Mouse (Mus musculus) gastrocnemius, postnatal 14 days (tissue): ENCODE results near the gene Dcaf11. TPM values are rescaled to one million over a fixed set of nuclear protein-coding genes. Genes with fewer than 3 reads are reported as not detected.
A peak's percentile ranks its signal among the peaks of the same experiment; 100 is the strongest.

ENCODE experiments used
- DNase-seq: peaks from one replicate; pipeline ENCODE4 v3.0.0; 2021; ENCODE audit warnings: mixed read lengths
- intact Hi-C: fragments of 180-260 bp; cut with DNase I; formaldehyde crosslinking; loops from one replicate; pipeline ENCODE4 v1.15.1; 2025; ENCODE audit warnings: low total_unique reads
- total RNA-seq, 2 experiments: library from RNA; stranded (reverse); gene quantifications; 2 replicates each; pipeline ENCODE4 v1.2.3; 2021

The Dcaf11 gene
- total RNA-seq, 2 experiments from 2014 or later: 76.5 to 87.8 TPM

DNA sequence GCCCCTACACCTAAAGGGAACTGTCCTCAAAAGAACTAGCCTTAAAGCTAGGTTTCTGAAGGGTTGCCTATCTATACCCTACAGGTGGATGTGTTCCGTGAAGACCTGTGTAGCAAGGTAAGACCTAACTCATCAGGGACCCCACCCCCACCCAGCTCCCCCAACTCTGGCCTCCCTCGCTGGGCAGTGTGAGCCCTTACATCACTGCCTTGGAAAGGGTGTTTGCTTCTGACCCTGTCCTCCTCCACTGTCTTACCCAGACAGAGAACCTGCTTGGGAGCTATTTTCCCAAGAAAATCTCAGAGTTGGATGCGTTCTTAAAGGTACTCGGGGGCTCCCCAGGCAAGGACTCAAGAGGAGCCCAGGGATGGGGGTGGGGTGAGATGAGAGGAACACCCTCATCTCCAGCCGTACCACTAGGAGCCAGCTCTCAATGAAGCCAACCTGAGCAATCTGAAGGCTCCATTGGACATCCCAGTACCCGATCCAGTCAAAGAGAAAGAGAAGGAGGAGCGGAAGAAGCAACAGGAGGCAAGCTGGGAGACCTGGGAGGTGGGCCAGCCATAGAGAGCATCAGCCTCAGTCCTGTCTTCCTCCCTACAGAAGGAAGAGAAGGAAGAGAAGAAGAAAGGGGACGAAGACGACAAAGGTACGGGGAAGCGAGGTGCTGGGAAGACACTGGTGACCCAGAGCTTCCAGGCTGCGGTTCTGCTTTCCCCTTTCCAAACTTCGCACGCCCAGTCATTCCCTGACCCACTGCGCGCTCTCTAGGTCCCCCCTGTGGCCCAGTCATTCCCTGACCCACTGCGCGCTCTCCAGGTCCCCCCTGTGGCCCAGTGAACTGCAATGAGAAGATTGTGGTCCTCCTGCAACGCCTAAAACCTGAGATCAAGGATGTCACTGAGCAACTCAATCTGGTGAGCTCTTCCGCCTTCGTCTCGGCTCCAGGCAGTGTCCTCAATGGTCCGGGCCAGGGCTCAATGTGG is 20.0 kb downstream of the Dcaf11 start:
- intact Hi-C loops: no loop called here
- DNase-seq: no peak

GRCm38 (mm10) chr14:55580731-55581130 is 20.9 kb downstream of the Dcaf11 start:
- no peak for DNase-seq

GRCm38 (mm10) chr14:55581981-55582681 is 22.3 kb downstream of the Dcaf11 start:
- intact Hi-C loops: no loop called here
- no peak for DNase-seq

More at GRCm38 (mm10) chr14:55580731-55581130, 20.9 kb downstream of the Dcaf11 start:
- intact Hi-C loops: no loop called here

DNA sequence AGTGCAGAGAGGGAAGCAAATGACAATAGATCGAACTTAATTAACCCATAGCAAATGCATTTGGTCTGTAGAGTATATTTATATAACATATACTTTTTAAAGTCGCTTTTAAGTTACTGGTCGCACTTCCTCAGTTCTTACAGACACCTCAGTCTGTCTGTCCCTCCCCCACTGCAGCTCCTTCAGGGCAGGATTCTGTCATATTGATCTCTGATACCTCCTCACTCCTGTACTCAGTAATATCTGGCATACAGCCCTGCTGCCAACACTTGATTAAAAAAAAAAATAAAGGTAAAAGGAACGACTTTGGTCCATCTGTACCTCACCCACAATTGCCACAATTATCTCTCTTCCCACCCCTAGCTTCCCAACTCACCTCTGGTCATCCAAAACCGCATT is 24.5 kb downstream of the Dcaf11 start:
- no peak for DNase-seq
- intact Hi-C loops: no loop called here

GRCm38 (mm10) chr14:55584702-55585565 is 25.1 kb downstream of the Dcaf11 start, which contains the start of gene Emc9:
Gene Emc9 (minus strand): TSS chr14:55585302.
- DNase-seq: peak; percentile 85
- intact Hi-C loops: no loop called here

DNA sequence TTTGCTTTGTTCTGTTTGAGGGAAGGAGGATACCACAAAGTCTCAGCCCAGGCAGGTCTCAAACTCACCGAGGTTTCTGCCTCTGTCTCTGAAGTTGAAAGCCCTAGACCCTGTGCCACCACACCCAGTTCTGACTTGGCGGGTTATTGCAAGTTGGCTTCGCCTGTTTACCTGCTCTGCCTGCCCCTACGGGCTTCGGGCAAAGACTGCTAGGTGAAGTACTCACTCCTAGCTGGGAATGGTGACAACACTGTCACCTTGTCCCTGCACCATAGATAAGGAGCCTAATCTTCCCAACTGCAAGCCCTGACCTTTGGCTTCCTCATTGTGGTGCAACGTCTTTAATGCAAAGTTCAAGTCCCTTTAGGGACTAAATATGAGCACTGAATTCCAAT is 25.8 kb downstream of the Dcaf11 start:
- DNase-seq: no peak
- intact Hi-C loops: no loop called here

GRCm38 (mm10) chr14:55586149-55586548 is 26.3 kb downstream of the Dcaf11 start:
- no peak for DNase-seq
- intact Hi-C loops: no loop called here

DNA sequence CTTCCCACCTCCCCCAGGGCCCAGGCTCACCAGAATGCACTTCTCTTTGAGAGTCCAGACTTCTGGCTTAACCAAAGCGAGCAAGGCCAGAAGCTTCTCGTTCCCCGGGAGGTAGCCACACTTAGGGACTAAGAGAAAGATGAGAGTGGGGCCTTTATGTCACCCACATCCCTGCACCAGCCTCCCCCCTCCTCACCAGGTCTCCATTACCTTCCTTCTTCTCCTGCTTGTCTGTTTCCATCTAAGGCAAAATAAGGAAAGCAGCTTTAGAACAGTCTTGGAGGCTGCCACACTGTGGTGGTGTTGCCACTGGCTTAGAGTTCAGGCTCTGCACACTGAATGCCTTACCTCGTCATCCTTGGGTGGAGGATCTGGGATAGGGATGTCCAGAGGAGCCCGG is 29.5 kb downstream of the Dcaf11 start:
- intact Hi-C loops: no loop called here
- no peak for DNase-seq

GRCm38 (mm10) chr14:55589771-55590448 is 30.1 kb downstream of the Dcaf11 start:
- intact Hi-C loops: no loop called here
- no peak for DNase-seq

DNA sequence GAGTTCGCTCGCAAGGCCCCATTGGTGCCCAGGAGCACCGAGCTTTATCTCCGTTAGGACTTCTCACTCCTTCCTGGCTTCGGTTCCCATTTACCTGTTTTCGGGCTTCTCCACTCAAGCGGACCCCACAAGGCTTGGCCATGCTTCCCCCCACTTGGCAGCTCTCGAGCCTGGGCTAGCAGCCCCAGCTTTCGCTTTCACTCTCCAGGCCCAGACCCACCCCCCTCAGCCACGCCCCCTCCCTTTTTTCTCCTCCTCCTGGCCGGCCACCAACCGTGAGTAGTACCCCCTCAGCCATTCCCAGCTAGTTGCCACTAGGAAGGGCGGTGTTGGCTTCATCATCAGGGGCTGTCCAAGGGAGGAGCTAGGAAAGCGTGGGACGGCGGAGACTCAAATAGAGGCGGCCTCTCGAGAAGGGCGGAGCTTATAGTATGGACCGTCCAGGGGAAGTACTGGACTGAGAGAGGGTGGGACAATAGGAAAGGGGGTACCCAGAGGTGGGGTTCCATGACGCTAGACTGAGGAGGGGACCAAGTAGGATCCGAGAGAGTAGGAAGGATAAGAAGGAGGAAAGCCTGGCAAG is 31.0 kb downstream of the Dcaf11 start, which contains the start of gene Psme2:
Gene Psme2 (minus strand): TSS at position 366 of the 583 bp plus-strand sequence.
- DNase-seq: peak; percentile 95
- intact Hi-C loops: no loop called here

GRCm38 (mm10) chr14:55591331-55591891 is 31.6 kb downstream of the Dcaf11 start, which contains the start of gene Rnf31:
Gene Rnf31 (plus strand): TSS chr14:55591708.
- intact Hi-C loops: no loop called here
- DNase-seq: peak; percentile 95

DNA sequence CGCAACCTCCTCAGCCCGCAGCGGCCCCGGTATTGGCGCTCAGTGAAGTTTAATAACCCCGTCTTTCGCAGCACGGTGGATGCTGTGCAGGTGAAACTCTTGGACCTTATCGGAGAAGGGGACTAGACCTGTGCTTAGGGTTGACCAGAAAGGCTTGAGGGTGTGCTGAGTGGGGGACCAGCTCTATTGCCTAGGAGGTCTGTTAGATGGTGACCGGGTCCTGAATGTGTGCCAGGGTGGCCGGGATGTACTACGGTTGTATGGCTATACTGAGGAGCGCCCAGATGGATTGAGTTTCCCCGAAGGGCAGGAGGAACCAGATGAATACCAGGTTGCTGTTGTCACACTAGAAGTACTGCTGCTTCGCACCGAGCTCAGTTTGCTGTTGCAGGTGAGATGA is 32.4 kb downstream of the Dcaf11 start:
- intact Hi-C loops: no loop called here
- no peak for DNase-seq

DNA sequence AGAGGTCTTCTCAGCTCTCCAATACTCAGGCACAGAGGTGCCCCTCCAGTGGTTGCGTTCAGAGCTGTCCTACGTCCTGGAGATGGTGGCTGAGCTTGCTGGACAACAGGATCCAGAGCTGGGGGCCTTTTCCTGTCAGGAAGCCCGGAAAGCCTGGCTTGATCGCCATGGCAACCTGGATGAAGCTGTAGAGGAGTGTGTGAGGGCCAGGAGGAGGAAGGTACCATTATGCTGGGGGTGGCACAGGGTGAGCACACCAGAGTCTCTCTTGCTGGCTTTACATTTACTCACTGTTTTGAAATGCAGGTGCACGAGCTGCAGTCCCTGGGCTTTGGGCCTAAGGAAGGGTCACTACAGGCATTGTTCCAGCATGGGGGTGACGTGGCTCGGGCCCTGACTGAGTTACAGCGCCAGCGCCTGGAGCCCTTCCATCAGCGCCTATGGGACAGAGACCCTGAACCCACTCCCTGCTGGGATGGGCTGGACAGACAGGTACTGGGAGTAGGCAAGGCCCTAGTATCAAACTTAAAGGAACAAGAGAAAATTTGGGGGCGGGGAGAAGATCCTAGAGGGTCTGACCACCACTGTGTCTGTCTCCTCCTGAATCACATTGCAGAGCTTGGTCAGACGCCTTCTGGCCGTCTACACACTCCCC is 36.4 kb downstream of the Dcaf11 start:
- intact Hi-C loops: no loop called here
- no peak for DNase-seq

DNA sequence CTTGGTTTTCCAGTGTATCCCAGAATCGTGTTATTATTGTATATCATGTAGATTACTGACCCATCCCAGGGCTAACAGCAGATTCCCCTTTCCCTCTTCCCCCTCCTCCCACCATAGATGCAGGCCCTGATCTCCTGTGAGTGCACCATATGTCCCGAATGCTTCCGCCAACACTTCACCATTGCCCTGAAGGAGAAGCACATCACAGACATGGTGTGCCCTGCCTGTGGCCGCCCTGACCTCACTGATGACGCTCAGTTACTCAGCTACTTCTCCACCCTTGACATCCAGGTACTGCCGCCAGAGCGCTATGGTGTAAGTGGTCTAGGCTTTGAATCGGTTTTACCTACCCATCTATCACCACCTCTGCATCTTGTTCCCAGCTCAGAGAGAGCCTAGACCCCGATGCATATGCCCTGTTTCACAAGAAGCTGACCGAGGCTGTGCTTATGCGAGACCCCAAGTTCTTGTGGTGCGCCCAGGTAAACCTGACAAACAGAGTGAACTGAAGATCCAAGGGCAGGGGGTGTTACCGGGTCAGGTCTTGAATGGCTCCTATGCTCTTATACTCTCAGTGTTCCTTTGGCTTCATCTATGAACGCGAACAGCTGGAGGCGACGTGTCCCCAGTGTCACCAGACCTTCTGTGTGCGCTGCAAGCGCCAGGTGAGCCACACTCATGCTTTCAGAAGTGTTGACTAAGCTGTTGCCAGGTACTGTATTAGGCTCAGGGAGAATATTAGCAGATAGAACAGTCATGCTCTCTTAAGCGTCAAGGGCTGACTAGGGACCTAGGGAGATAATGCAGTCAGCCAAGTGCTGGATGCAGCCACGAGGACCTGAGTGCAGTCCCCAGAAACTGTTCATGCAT is 39.0 kb downstream of the Dcaf11 start:
- intact Hi-C loops: no loop called here

DNA sequence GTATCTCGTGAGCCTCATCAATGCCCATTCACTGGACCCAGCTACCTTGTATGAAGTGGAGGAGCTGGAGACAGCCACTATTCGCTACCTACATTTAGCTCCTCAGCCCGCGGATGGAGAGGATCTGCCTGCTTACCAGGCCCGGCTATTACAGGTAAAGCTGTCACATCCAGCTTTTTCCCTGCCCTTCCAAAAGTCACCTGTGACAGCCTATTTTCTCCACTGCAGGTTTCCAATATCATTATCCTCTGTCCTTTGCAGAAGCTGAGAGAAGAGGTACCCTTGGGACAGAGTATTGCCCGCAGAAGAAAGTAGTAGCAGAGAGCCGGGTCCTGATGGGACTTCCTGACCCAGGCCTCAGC is 43.4 kb downstream of the Dcaf11 start, which contains the start of gene Irf9:
Gene Irf9 (plus strand): TSS at position 301 of the 362 bp plus-strand sequence.
- no peak for DNase-seq
- intact Hi-C loops: no loop called here

More for the DNA sequence above, 39.0 kb downstream of the Dcaf11 start:
- DNase-seq: no peak

GRCm38 (mm10) chr14:55603633-55604576 is 44.1 kb downstream of the Dcaf11 start:
- intact Hi-C loops: no loop called here
- DNase-seq: peak; percentile 89
